Mouse (Mus musculus) E14TG2a.4 (cell line): ENCODE results near the gene Kdm6b.

Source experiments
- H3K27me3 ChIP-seq: 2 replicates; pipeline ENCODE4 v1.6.1; 2014; ENCODE audit warnings: low read length, control low read depth; ENCODE audit not compliant: insufficient read depth
- H3K36me3 ChIP-seq: 2 replicates; pipeline ENCODE4 v1.6.1; 2014; ENCODE audit warnings: low read length, control low read depth; ENCODE audit not compliant: insufficient read depth
- H3K4me1 ChIP-seq: replicated peaks from 2 replicates; pipeline ENCODE4 v1.6.1; 2014; ENCODE audit warnings: low read depth, low read length, control low read depth
- H3K4me3 ChIP-seq: replicated peaks from 2 replicates; pipeline ENCODE4 v1.5.1; 2014; ENCODE audit warnings: mild to moderate bottlenecking, low read length
- H3K9me3 ChIP-seq: 2 replicates; pipeline ENCODE4 v1.6.1; 2014; ENCODE audit warnings: low read length, control low read depth
- CTCF ChIP-seq: conservative IDR thresholded peaks from 2 replicates; pipeline ENCODE4 v1.5.1; 2014; ENCODE audit warnings: low read length
- NANOG ChIP-seq: IDR thresholded peaks from 2 replicates; pipeline ENCODE4 v1.6.1; 2014; ENCODE audit warnings: borderline replicate concordance, low read length, mixed read lengths
- POU5F1 ChIP-seq: IDR thresholded peaks from 2 replicates; pipeline ENCODE4 v1.6.1; 2014; ENCODE audit warnings: low read length, borderline replicate concordance

Kdm6b gene

GRCm38 (mm10) chr11:69413221-69414181, at the start of gene Kdm6b:
Gene Kdm6b, minus strand, starts transcription at chr11:69413675.
- TF ChIP-seq CTCF (no peak), NANOG (no peak), POU5F1 (no peak)

GRCm38 (mm10) chr11:69461568-69461967, 48.1 kb upstream of the Kdm6b start:
- no peaks in the 10 kb centered on the region for H3K36me3 ChIP-seq
- peaks cover 9% of the 10 kb centered on the region for H3K9me3 ChIP-seq
- no peak overlapping the region for H3K4me3 ChIP-seq
- no peak for TF ChIP-seq POU5F1
- TF ChIP-seq NANOG, result no peak
- no peak for TF ChIP-seq CTCF
- peaks cover 36% of the 10 kb centered on the region for H3K4me1 ChIP-seq
- H3K27me3 ChIP-seq, result peaks cover 25% of the 10 kb centered on the region

More at GRCm38 (mm10) chr11:69413221-69414181, at the start of gene Kdm6b:
- H3K4me3 ChIP-seq, result peak within 1 kb of the TSS; percentile 88
- peaks cover 11% of the 10 kb centered on the region for H3K36me3 ChIP-seq
- no peaks in the 10 kb centered on the region for H3K9me3 ChIP-seq
- peaks cover 8% of the 10 kb centered on the region for H3K27me3 ChIP-seq
- peaks cover 71% of the 10 kb centered on the region for H3K4me1 ChIP-seq

GRCm38 (mm10) chr11:69459883-69460282, 46.4 kb upstream of the Kdm6b start:
- Histone ChIP-seq H3K36me3 (no peaks in the 10 kb centered on the region), H3K9me3 (peaks cover 9% of the 10 kb centered on the region)

GRCm38 (mm10) chr11:69457006-69457579, 43.6 kb upstream of the Kdm6b start:
- Histone ChIP-seq H3K9me3 (no peaks in the 10 kb centered on the region), H3K4me1 (peaks cover 33% of the 10 kb centered on the region), H3K27me3 (peaks cover 32% of the 10 kb centered on the region), H3K36me3 (no peaks in the 10 kb centered on the region), H3K4me3 (no peak overlapping the region)
- no peak for TF ChIP-seq POU5F1
- no peak for TF ChIP-seq NANOG
- TF ChIP-seq CTCF, result no peak

More at GRCm38 (mm10) chr11:69459883-69460282, 46.4 kb upstream of the Kdm6b start:
- TF ChIP-seq CTCF, result no peak
- no peak for TF ChIP-seq NANOG
- TF ChIP-seq POU5F1, result no peak
- Histone ChIP-seq H3K4me3 (no peak overlapping the region), H3K27me3 (peaks cover 14% of the 10 kb centered on the region), H3K4me1 (peaks cover 22% of the 10 kb centered on the region)

GRCm38 (mm10) chr11:69452114-69452867, 38.8 kb upstream of the Kdm6b start:
- TF ChIP-seq POU5F1 (no peak), NANOG (peak; percentile 34; the same call in 1 of the 2 replicates)
- H3K36me3 ChIP-seq, result no peaks in the 10 kb centered on the region
- H3K27me3 ChIP-seq, result peaks cover 51% of the 10 kb centered on the region
- H3K4me3 ChIP-seq, result peak overlapping the region; percentile 55
- H3K4me1 ChIP-seq, result peaks cover 36% of the 10 kb centered on the region
- H3K9me3 ChIP-seq, result no peaks in the 10 kb centered on the region

- Histone ChIP-seq H3K9me3 (no peaks in the 10 kb centered on the region), H3K4me1 (peaks cover 37% of the 10 kb centered on the region), H3K27me3 (peaks cover 52% of the 10 kb centered on the region), H3K4me3 (no peak overlapping the region), H3K36me3 (no peaks in the 10 kb centered on the region)
- no peak for TF ChIP-seq POU5F1
- no peak for TF ChIP-seq CTCF
- no peak for TF ChIP-seq NANOG
Observed at GRCm38 (mm10) chr11:69447299-69447698, 33.8 kb upstream of the Kdm6b start.

GRCm38 (mm10) chr11:69443328-69443727, 29.9 kb upstream of the Kdm6b start:
- H3K4me1 ChIP-seq, result peaks cover 28% of the 10 kb centered on the region
- peaks cover 42% of the 10 kb centered on the region for H3K27me3 ChIP-seq
- no peaks in the 10 kb centered on the region for H3K36me3 ChIP-seq
- TF ChIP-seq NANOG, result peak; percentile 37; the same call in 1 of the 2 replicates
- TF ChIP-seq CTCF, result no peak
- H3K9me3 ChIP-seq, result no peaks in the 10 kb centered on the region
- no peak overlapping the region for H3K4me3 ChIP-seq

- H3K4me3 ChIP-seq, result no peak overlapping the region
- H3K36me3 ChIP-seq, result no peaks in the 10 kb centered on the region
- no peaks in the 10 kb centered on the region for H3K9me3 ChIP-seq
- peaks cover 60% of the 10 kb centered on the region for H3K27me3 ChIP-seq
- TF ChIP-seq NANOG, result no peak
- no peak for TF ChIP-seq CTCF
- no peak for TF ChIP-seq POU5F1
- H3K4me1 ChIP-seq, result peaks cover 47% of the 10 kb centered on the region
Observed at GRCm38 (mm10) chr11:69437291-69437690, 23.8 kb upstream of the Kdm6b start.
